Comparison of ENCODE assay signal across 16 mouse cellular contexts in genomic region chr15:84763423-84763812, GRCm38 (mm10). TPM values are rescaled to one million over a fixed set of nuclear protein-coding genes. Genes with fewer than 3 reads are reported as not detected.
DNase-seq lines count a peak whose midpoint lies in the region; ATAC-seq and TF ChIP-seq lines count a peak whose summit lies in the region.
"Had no signal": no experiment of that assay in that cellular context is flagged by ENCODE, and none has a peak within 500 bp of the region (broad histone marks: within the 10 kb centered on the region; RNA-seq: fewer than 3 reads in every experiment).

No protein-coding gene starts in this region.

- H3K36me3 ChIP-seq in hindbrain, embryonic 11.5 days (ENCODE audit: control insufficient read depth, insufficient read depth, low read length), result no peaks in the 10 kb centered on the region
- H3K36me3 ChIP-seq in neural tube, embryonic 15.5 days, result no peaks in the 10 kb centered on the region
- H3K36me3 ChIP-seq: embryonic facial prominence, embryonic 13.5 days; limb, embryonic 10.5 days; liver, embryonic 13.5 days had no signal

- peak; percentile 62 for DNase-seq in embryo, embryonic 10.5 days (ENCODE audit: low spot score)
- no peak for DNase-seq in embryo, embryonic 10 days (ENCODE audit: low spot score)
- no peak for DNase-seq in layer of hippocampus, adult 2 months (ENCODE audit: low spot score in 2 of 2)
- DNase-seq in layer of hippocampus, postnatal 36 days, result no peak
- DNase-seq in hindbrain, embryonic 11.5 days (ENCODE audit: low spot score), result no peak
- DNase-seq in spleen, postnatal 36 days (ENCODE audit: low spot score in 2 of 2), result no peak
- DNase-seq in heart, postnatal 14 days, result no peak
- DNase-seq: adrenal gland, postnatal 25 days; cerebellum, adult 9-11 months; heart, adult 2 months; kidney, postnatal 36 days; liver, embryonic 13.5 days had no signal

- no peak overlapping the region for H3K9ac ChIP-seq in hindbrain, embryonic 11.5 days (ENCODE audit: low read depth, low read length)
- no peak overlapping the region for H3K9ac ChIP-seq in neural tube, embryonic 15.5 days (replicated peaks)
- H3K9ac ChIP-seq: embryonic facial prominence, embryonic 13.5 days; liver, embryonic 13.5 days had no signal

- no peaks in the 10 kb centered on the region for H3K9me3 ChIP-seq in hindbrain, embryonic 11.5 days (ENCODE audit: control insufficient read depth, low read length)
- H3K9me3 ChIP-seq in neural tube, embryonic 15.5 days (replicated peaks), result no peaks in the 10 kb centered on the region
- H3K9me3 ChIP-seq: embryonic facial prominence, embryonic 13.5 days; limb, embryonic 10.5 days; liver, embryonic 13.5 days had no signal

- intact Hi-C loops in heart, postnatal 14 days (cut with DNase I), result no loop called here

- 21% methylated on average over 7 of the region's 7 CpGs for WGBS in hindbrain, embryonic 11.5 days
- WGBS in neural tube, embryonic 15.5 days, result 26% methylated on average over 7 of the region's 7 CpGs

- no peak overlapping the region for H3K4me2 ChIP-seq in hindbrain, embryonic 11.5 days (replicated peaks; ENCODE audit: low read depth, low read length)
- H3K4me2 ChIP-seq in neural tube, embryonic 15.5 days, result no peak overlapping the region
- H3K4me2 ChIP-seq: embryonic facial prominence, embryonic 13.5 days; liver, embryonic 13.5 days had no signal

- ATAC-seq in hindbrain, embryonic 11.5 days (ENCODE audit: low FRiP score), result no peak
- ATAC-seq in neural tube, embryonic 15.5 days (ENCODE audit: low FRiP score), result no peak

- no peaks in the 10 kb centered on the region for H3K27me3 ChIP-seq in hindbrain, embryonic 11.5 days (ENCODE audit: control insufficient read depth, insufficient read depth, low read length)
- H3K27me3 ChIP-seq in neural tube, embryonic 15.5 days (replicated peaks), result no peaks in the 10 kb centered on the region
- H3K27me3 ChIP-seq: embryonic facial prominence, embryonic 13.5 days; liver, embryonic 13.5 days had no signal

- no peak overlapping the region for H3K4me3 ChIP-seq in layer of hippocampus, adult 2 months
- H3K4me3 ChIP-seq in hindbrain, embryonic 11.5 days (ENCODE audit: low read depth, low read length), result no peak overlapping the region
- H3K4me3 ChIP-seq in neural tube, embryonic 15.5 days (replicated peaks), result no peak overlapping the region
- H3K4me3 ChIP-seq: embryonic facial prominence, embryonic 13.5 days; heart, adult 2 months; limb, embryonic 10.5 days; liver, embryonic 13.5 days had no signal

- H3K27ac ChIP-seq in layer of hippocampus, adult 2 months, result peak overlapping the region; percentile 7; the same call in 1 of the 2 replicates
- 0 out of 2 replicates have a peak overlapping the region, but pooled peaks have one; percentile 51 for H3K27ac ChIP-seq in hindbrain, embryonic 11.5 days (ENCODE audit: low read depth, low read length)
- peak overlapping the region; percentile 46; the same call in 1 of the 2 replicates for H3K27ac ChIP-seq in neural tube, embryonic 15.5 days (replicated peaks)
- H3K27ac ChIP-seq: embryonic facial prominence, embryonic 13.5 days; heart, adult 2 months; limb, embryonic 10.5 days; liver, embryonic 13.5 days had no signal

- H3K4me1 ChIP-seq in hindbrain, embryonic 11.5 days (replicated peaks; ENCODE audit: control insufficient read depth, insufficient read depth, low read length), result no peaks in the 10 kb centered on the region
- peaks cover 25% of the 10 kb centered on the region for H3K4me1 ChIP-seq in neural tube, embryonic 15.5 days
- H3K4me1 ChIP-seq: liver, embryonic 13.5 days had no signal

- peak; percentile 69 for TF ChIP-seq CTCF in layer of hippocampus, adult 2 months (conservative IDR thresholded peaks at IDR 0.05)

RNA-seq across cellular contexts. Expression of gene Arhgap8, which starts 43.6 kb away (rescaled TPM):
- total RNA-seq in layer of hippocampus, adult 2 months (2021), result under 1 TPM in 1 of 2 experiments, not detected in 1; 0.64 TPM
- total RNA-seq in layer of hippocampus, postnatal 36 days (2021), result under 1 TPM in 1 of 2 experiments, not detected in 1; 0.42 TPM
- 2.3 and 2.9 TPM in 2 replicates for polyA plus RNA-seq in hindbrain, embryonic 11.5 days (2014; fragmentation: Nextera tagmentation; extraction: Ambion mirVana)
- polyA plus RNA-seq in neural tube, embryonic 15.5 days (2015; fragmentation: Nextera tagmentation; extraction: Ambion mirVana), result 2.0 and 10.0 TPM in 2 replicates
- 1 to 10 TPM in 1 of 2 experiments, under 1 TPM in 1; 0.86 to 2.6 TPM for total RNA-seq in heart, postnatal 14 days (2021)
- total RNA-seq: megakaryocyte progenitor cell, adult 5-6 weeks had no signal
